Mouse (Mus musculus) intestine, embryonic 14.5 days (tissue): ENCODE data around the gene Slc39a11. TPM values are rescaled to one million over a fixed set of nuclear protein-coding genes. Genes with fewer than 3 reads are reported as not detected.

Experiments used
- ATAC-seq: fragments of 200-750 bp; cut with Nextera tagmentation; replicated peaks from 2 replicates; pipeline ENCODE4 v1.8.0; 2017; ENCODE audit warnings: low read depth, moderate number of reproducible peaks, moderate TSS enrichment, moderate library complexity; ENCODE audit not compliant: low FRiP score, low TSS enrichment
- DNase-seq: peaks from one replicate; pipeline ENCODE4 v3.0.0-alpha.2; 2018; ENCODE audit warnings: low spot score
- H3K27ac ChIP-seq: fragments of 300-500 bp; sonication (generic); 2 replicates; pipeline ENCODE4 v1.5.1; 2014; ENCODE audit warnings: low read depth, mild to moderate bottlenecking, control low read depth
- H3K27me3 ChIP-seq: fragments of 300-500 bp; sonication (generic); replicated peaks from 2 replicates; pipeline ENCODE4 v1.6.1; 2014; ENCODE audit warnings: low read length, control low read depth; ENCODE audit not compliant: control insufficient read depth, insufficient read depth
- H3K36me3 ChIP-seq: fragments of 300-500 bp; sonication (generic); 2 replicates; pipeline ENCODE4 v1.6.1; 2014; ENCODE audit warnings: low read length, control low read depth; ENCODE audit not compliant: control insufficient read depth, insufficient read depth
- H3K4me1 ChIP-seq: fragments of 300-500 bp; sonication (generic); replicated peaks from 2 replicates; pipeline ENCODE4 v1.6.1; 2014; ENCODE audit warnings: low read length, control low read depth, mixed read lengths; ENCODE audit not compliant: control insufficient read depth, insufficient read depth
- H3K4me2 ChIP-seq: fragments of 300-500 bp; sonication (generic); 2 replicates; pipeline ENCODE4 v1.6.1; 2014; ENCODE audit warnings: low read length
- H3K4me3 ChIP-seq: fragments of 300-500 bp; sonication (generic); 2 replicates; pipeline ENCODE4 v1.5.1; 2014; ENCODE audit warnings: low read depth, low read length, control low read depth, mixed read lengths
- H3K9ac ChIP-seq: fragments of 300-500 bp; sonication (generic); 2 replicates; pipeline ENCODE4 v1.6.1; 2014; ENCODE audit warnings: mild to moderate bottlenecking, low read length
- H3K9me3 ChIP-seq: fragments of 300-500 bp; sonication (generic); 2 replicates; pipeline ENCODE4 v1.6.1; 2016; ENCODE audit warnings: low read length, control low read depth; ENCODE audit not compliant: control insufficient read depth
- WGBS: fragments of 180-500 bp; shearing (Covaris S2); extraction: QIAGEN DNeasy Blood & Tissue Kit; methylation state at CpG from one replicate; pipeline ENCODE4 v1.1.7; 2014; 5-methylcytosine and 5-hydroxymethylcytosine counted together
- polyA plus RNA-seq: library from polyadenylated mRNA; unstranded; fragments of >200 nt; fragmentation: Nextera tagmentation; extraction: Ambion mirVana; gene quantifications from 2 replicates; pipeline ENCODE4 v1.2.1, GENCODE M21; 2014

The Slc39a11 gene
- polyA plus RNA-seq, 1 experiment from 2014 or later, result 24.0 TPM

GRCm38 (mm10) chr11:113425454-113425853 lies 224.4 kb downstream of the Slc39a11 start:
- DNase-seq, result no peak
- no peaks in the 10 kb centered on the region for H3K27me3 ChIP-seq
- ATAC-seq, result no peak
- H3K4me1 ChIP-seq, result 0 out of 2 replicates have a peak, but pooled peaks cover 3% of the 10 kb centered on the region
- no peak overlapping the region for H3K27ac ChIP-seq
- no peak overlapping the region for H3K4me2 ChIP-seq
- H3K4me3 ChIP-seq, result no peak overlapping the region
- peaks cover 5% of the 10 kb centered on the region; the same call in 1 of the 2 replicates for H3K9me3 ChIP-seq
- no peak overlapping the region for H3K9ac ChIP-seq
- no peaks in the 10 kb centered on the region for H3K36me3 ChIP-seq
- WGBS, result 70% methylated on average over 3 of the region's 3 CpGs

DNA sequence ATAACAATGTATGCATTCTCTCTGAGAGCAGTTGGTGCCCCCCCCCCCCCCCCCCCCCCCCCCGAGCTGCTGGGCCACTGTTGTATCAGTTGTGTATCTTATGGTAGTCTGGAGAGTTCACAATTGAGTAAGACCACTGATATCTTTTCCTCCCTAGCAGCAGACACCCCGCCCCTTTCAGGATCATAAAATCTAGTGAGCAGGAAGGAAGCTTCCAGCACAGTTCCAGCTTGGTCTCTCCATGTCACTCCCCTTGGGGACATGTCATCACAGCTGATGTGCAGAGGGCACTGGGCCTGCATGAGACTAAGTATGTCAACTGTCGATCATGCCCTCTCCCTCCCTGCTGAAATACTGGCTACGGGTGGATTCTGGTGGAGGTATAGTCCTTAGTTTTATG lies 225.1 kb downstream of the Slc39a11 start:
- ATAC-seq (peak; percentile 36; the same call in 1 of the 2 replicates), DNase-seq (no peak)
- peaks cover 5% of the 10 kb centered on the region; the same call in 1 of the 2 replicates for H3K9me3 ChIP-seq
- H3K27ac ChIP-seq, result no peak overlapping the region
- no peak overlapping the region for H3K4me2 ChIP-seq
- no peaks in the 10 kb centered on the region for H3K36me3 ChIP-seq
- H3K4me1 ChIP-seq, result 0 out of 2 replicates have a peak, but pooled peaks cover 3% of the 10 kb centered on the region
- H3K9ac ChIP-seq, result no peak overlapping the region
- no peaks in the 10 kb centered on the region for H3K27me3 ChIP-seq
- no peak overlapping the region for H3K4me3 ChIP-seq
- 74% methylated on average over 3 of the region's 4 CpGs for WGBS

DNA sequence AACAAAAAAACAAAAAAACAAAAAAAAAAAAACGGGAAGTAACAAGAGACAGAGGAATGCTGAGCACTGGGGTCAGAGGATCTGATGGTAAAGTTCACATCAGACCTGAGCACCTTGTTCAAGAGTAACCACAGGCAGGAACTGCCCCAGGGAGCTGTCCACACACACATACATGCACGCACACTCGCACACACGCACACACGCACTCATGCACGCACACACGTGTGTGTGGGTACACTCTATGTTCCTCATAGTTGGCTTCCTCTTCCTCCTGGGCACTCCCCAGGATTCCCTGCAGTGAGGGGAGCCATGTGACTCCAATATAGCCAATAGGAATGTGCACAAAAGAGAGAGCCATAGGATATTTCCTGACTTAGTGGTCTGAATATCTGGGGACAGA lies 227.3 kb downstream of the Slc39a11 start:
- DNase-seq (no peak), ATAC-seq (no peak)
- Histone ChIP-seq H3K27ac (no peak overlapping the region), H3K9me3 (peaks cover 5% of the 10 kb centered on the region; the same call in 1 of the 2 replicates), H3K4me3 (no peak overlapping the region), H3K4me1 (0 out of 2 replicates have a peak, but pooled peaks cover 3% of the 10 kb centered on the region), H3K9ac (no peak overlapping the region), H3K27me3 (no peaks in the 10 kb centered on the region), H3K4me2 (no peak overlapping the region), H3K36me3 (no peaks in the 10 kb centered on the region)
- WGBS, result 92% methylated on average over 7 of the region's 7 CpGs

GRCm38 (mm10) chr11:113418921-113419655 lies 230.8 kb downstream of the Slc39a11 start:
- Histone ChIP-seq H3K36me3 (no peaks in the 10 kb centered on the region), H3K9me3 (peaks cover 5% of the 10 kb centered on the region; the same call in 1 of the 2 replicates), H3K4me2 (no peak overlapping the region), H3K27me3 (no peaks in the 10 kb centered on the region), H3K4me3 (no peak overlapping the region), H3K4me1 (no peaks in the 10 kb centered on the region), H3K27ac (no peak overlapping the region), H3K9ac (no peak overlapping the region)
- 84% methylated on average over 15 of the region's 15 CpGs for WGBS
- DNase-seq (no peak), ATAC-seq (no peak)

- Histone ChIP-seq H3K4me2 (no peak overlapping the region), H3K27ac (no peak overlapping the region), H3K27me3 (no peaks in the 10 kb centered on the region), H3K4me3 (no peak overlapping the region), H3K36me3 (no peaks in the 10 kb centered on the region), H3K9me3 (peaks cover 5% of the 10 kb centered on the region; the same call in 1 of the 2 replicates), H3K4me1 (no peaks in the 10 kb centered on the region), H3K9ac (no peak overlapping the region)
- WGBS, result 91% methylated on average over 4 of the region's 4 CpGs
- ATAC-seq (no peak), DNase-seq (no peak)
These were observed 231.9 kb downstream of the Slc39a11 start for GRCm38 (mm10) chr11:113417948-113418347.

DNA sequence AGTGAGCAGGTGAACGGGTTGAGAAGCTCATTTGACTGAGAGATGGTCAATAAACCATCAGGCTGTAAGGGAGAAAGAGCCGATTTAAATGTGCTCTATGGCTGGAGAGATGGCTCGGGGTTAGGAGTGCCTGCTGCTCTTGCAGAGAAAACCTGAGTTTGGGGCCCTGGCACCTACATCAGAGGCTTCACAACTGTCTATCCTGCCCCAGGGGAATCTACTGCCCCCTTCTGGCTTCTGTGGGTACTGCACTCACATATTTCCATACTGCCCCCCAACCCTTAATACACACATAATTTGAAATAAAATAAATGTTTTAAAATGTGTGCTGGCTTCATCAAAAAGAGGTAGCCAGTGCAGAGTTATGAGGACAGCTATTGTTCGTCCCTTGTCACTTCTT lies 237.3 kb downstream of the Slc39a11 start:
- no peak overlapping the region for H3K4me2 ChIP-seq
- no peak for ATAC-seq
- H3K9me3 ChIP-seq, result no peaks in the 10 kb centered on the region
- 82% methylated on average over 4 of the region's 4 CpGs for WGBS
- H3K27me3 ChIP-seq, result no peaks in the 10 kb centered on the region
- DNase-seq, result no peak
- no peak overlapping the region for H3K4me3 ChIP-seq
- no peaks in the 10 kb centered on the region for H3K4me1 ChIP-seq
- no peak overlapping the region for H3K27ac ChIP-seq
- H3K9ac ChIP-seq, result no peak overlapping the region
- H3K36me3 ChIP-seq, result no peaks in the 10 kb centered on the region

- Histone ChIP-seq H3K9ac (no peak overlapping the region), H3K4me3 (no peak overlapping the region), H3K4me2 (no peak overlapping the region), H3K27ac (no peak overlapping the region), H3K27me3 (no peaks in the 10 kb centered on the region), H3K36me3 (no peaks in the 10 kb centered on the region), H3K4me1 (no peaks in the 10 kb centered on the region), H3K9me3 (no peaks in the 10 kb centered on the region)
- DNase-seq, result no peak
- WGBS, result 78% methylated on average over 10 of the region's 10 CpGs
- no peak for ATAC-seq
These were observed 238.1 kb downstream of the Slc39a11 start for GRCm38 (mm10) chr11:113411798-113412197.

DNA sequence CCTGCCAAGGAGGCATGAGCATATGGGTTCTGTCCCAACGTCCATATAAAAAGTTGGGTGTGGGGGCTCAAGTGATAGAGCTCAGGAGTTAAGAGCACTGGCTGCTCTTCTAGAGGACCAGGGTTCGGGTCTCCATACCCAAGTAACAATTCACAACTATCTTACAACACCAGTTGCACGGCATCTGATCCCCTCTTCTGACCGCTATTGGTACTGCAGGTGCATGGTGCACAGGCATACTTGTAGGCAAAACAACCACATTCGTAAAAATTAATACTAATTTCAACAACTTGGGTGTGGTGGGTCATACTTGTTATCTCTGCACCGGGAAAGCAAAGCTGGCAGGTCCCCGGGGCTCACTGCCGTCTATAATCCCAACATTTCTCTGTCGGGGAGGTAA lies 240.8 kb downstream of the Slc39a11 start:
- Histone ChIP-seq H3K27me3 (no peaks in the 10 kb centered on the region), H3K4me2 (no peak overlapping the region), H3K4me1 (no peaks in the 10 kb centered on the region), H3K9me3 (no peaks in the 10 kb centered on the region), H3K9ac (no peak overlapping the region), H3K36me3 (no peaks in the 10 kb centered on the region), H3K27ac (no peak overlapping the region), H3K4me3 (no peak overlapping the region)
- WGBS, result 88% methylated on average over 9 of the region's 9 CpGs
- no peak for DNase-seq
- no peak for ATAC-seq

DNA sequence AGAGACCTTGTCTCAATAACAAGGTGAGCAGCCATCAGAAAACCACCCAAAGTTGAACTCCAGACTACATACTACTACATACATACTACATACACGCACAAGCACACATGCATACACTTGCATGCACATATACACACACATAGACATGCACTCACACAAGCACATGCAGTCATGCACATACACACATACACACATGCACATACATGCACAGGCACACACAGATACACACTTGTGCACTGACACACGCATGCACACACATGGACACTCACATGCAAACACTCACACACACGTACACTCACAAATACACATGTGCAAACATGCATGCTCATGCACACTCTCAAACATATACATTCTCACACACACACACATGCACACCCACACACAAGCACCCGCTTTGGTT lies 242.4 kb downstream of the Slc39a11 start:
- ATAC-seq, result no peak
- 93% methylated on average over 4 of the region's 4 CpGs for WGBS

More for the DNA sequence above, 242.4 kb downstream of the Slc39a11 start:
- Histone ChIP-seq H3K27me3 (no peaks in the 10 kb centered on the region), H3K36me3 (no peaks in the 10 kb centered on the region), H3K27ac (no peak overlapping the region), H3K4me1 (no peaks in the 10 kb centered on the region), H3K9me3 (no peaks in the 10 kb centered on the region), H3K4me3 (no peak overlapping the region), H3K4me2 (no peak overlapping the region), H3K9ac (no peak overlapping the region)
- DNase-seq, result no peak
